Mouse (Mus musculus) heart, adult 18-20 months (tissue): ENCODE data around the gene Ddit4l. TPM values are rescaled to one million over a fixed set of nuclear protein-coding genes. Genes with fewer than 3 reads are reported as not detected.
"Not testable (repeated sequence)": the region's sequence is repeated elsewhere in the genome, so short reads cannot be mapped to it uniquely, and the experiment has no call there.

Source experiments
- DNase-seq, 2 experiments: peaks; one replicate each; pipeline ENCODE4 v3.0.0; 2021 to 2022; ENCODE audit warnings: mixed read lengths in 1 of 2
- microRNA-seq, 2 experiments: library from miRNA; unstranded; fragments of <30 nt; microRNA quantifications; one replicate each; pipeline ENCODE4 v1.2.0; 2022
- total RNA-seq, 2 experiments: library from RNA; stranded (reverse); gene quantifications; 2 replicates each; pipeline ENCODE4 v1.2.3; 2021

Gene Ddit4l
- total RNA-seq, 2 experiments from 2014 or later: 1.3 to 1.8 TPM

GRCm38 (mm10) chr3:137647427-137648100 lies 26.2 kb downstream of the Ddit4l start:
- DNase-seq: no peak

- no peak for DNase-seq
Observed at GRCm38 (mm10) chr3:137649112-137649511, 27.7 kb downstream of the Ddit4l start.

GRCm38 (mm10) chr3:137652853-137653252 lies 31.4 kb downstream of the Ddit4l start:
- DNase-seq: no peak

GRCm38 (mm10) chr3:137671224-137671623 lies 49.8 kb downstream of the Ddit4l start, which contains the start of gene Gm21962:
TSS of gene Gm21962 (plus strand) at chr3:137671524.
- not testable (repeated sequence) for DNase-seq

Small RNAs within 50 kb of the gene (microRNA-seq; reads per million reads assigned to microRNA genes)
- 0 reads per million in 2 experiments for gene Gm22468

Other genes starting within 250 kb of the Ddit4l start
- gene Gm21962, start 49.9 kb downstream of the Ddit4l start, total RNA-seq: not detected
- gene H2afz, start 242.9 kb downstream of the Ddit4l start, total RNA-seq: 10 to 100 TPM; 61.7 to 65.4 TPM
- gene Dnajb14, start 246.1 kb downstream of the Ddit4l start, total RNA-seq: 10 to 100 TPM; 11.5 to 12.4 TPM